Mouse (Mus musculus) limb, embryonic 14.5 days (tissue): ENCODE data around the gene Enthd1. TPM values are rescaled to one million over a fixed set of nuclear protein-coding genes. Genes with fewer than 3 reads are reported as not detected.

Experiments
- ATAC-seq: fragments of 200-750 bp; cut with Nextera tagmentation; 2 replicates; pipeline ENCODE4 v1.8.0; 2017; ENCODE audit warnings: low read depth, moderate number of reproducible peaks, moderate TSS enrichment; ENCODE audit not compliant: low FRiP score
- DNase-seq: peaks from one replicate; pipeline ENCODE4 v3.0.0-alpha.2; 2015; ENCODE audit warnings: low spot score
- H3K27ac ChIP-seq: fragments of 300-500 bp; sonication (generic); replicated peaks from 2 replicates; pipeline ENCODE4 v1.5.1; 2014; ENCODE audit warnings: low read depth, mild to moderate bottlenecking, low read length, moderate library complexity, mixed read lengths
- H3K27me3 ChIP-seq: fragments of 300-500 bp; sonication (generic); 2 replicates; pipeline ENCODE4 v1.6.1; 2014; ENCODE audit warnings: low read length, mixed read lengths; ENCODE audit not compliant: control insufficient read depth, insufficient read depth
- H3K36me3 ChIP-seq: fragments of 300-500 bp; sonication (generic); 2 replicates; pipeline ENCODE4 v1.6.1; 2014; ENCODE audit warnings: mild to moderate bottlenecking, low read length, moderate library complexity, mixed read lengths; ENCODE audit not compliant: control insufficient read depth, insufficient read depth
- H3K4me1 ChIP-seq: fragments of 300-500 bp; sonication (generic); 2 replicates; pipeline ENCODE4 v1.6.1; 2014; ENCODE audit warnings: antibody characterized with exemption, low read length, mixed read lengths; ENCODE audit not compliant: control insufficient read depth, insufficient read depth
- H3K4me2 ChIP-seq: fragments of 300-500 bp; sonication (generic); replicated peaks from 2 replicates; pipeline ENCODE4 v1.6.1; 2014; ENCODE audit warnings: low read depth, mild to moderate bottlenecking, low read length, moderate library complexity; ENCODE audit not compliant: severe bottlenecking
- H3K4me3 ChIP-seq: fragments of 300-500 bp; sonication (generic); replicated peaks from 2 replicates; pipeline ENCODE4 v1.5.1; 2014; ENCODE audit warnings: low read length
- H3K9ac ChIP-seq: fragments of 300-500 bp; sonication (generic); 2 replicates; pipeline ENCODE4 v1.6.1; 2014; ENCODE audit warnings: mild to moderate bottlenecking, low read depth, low read length, moderate library complexity; ENCODE audit not compliant: severe bottlenecking
- H3K9me3 ChIP-seq: fragments of 300-500 bp; sonication (generic); 2 replicates; pipeline ENCODE4 v1.6.1; 2016; ENCODE audit warnings: low read length; ENCODE audit not compliant: control insufficient read depth
- POLR2A ChIP-seq: fragments of 200-500 bp; IDR thresholded peaks from 2 replicates; pipeline ENCODE4 v1.8.0; 2012; ENCODE audit warnings: inconsistent platforms, mild to moderate bottlenecking, moderate library complexity, borderline replicate concordance; ENCODE audit not compliant: insufficient read depth, insufficient read length; ENCODE audit errors: extremely low read depth
- WGBS: fragments of 180-500 bp; shearing (Covaris S2); extraction: QIAGEN DNeasy Blood & Tissue Kit; methylation state at CpG from one replicate; pipeline ENCODE4 v1.1.7; 2014; 5-methylcytosine and 5-hydroxymethylcytosine counted together
- polyA plus RNA-seq, 2 experiments: library from polyadenylated mRNA; depleted of rRNA in 1 of 2; stranded (reverse) in 1 of 2; unstranded in 1 of 2; fragments of >200 nt; fragmentation: Nextera tagmentation in 1 of 2; extraction: Ambion mirVana in 1 of 2; gene quantifications; 2 replicates each; pipeline versions ENCODE4 v1.2.1 to v1.2.3; 2012 to 2014

Gene Enthd1
- polyA plus RNA-seq, 2 experiments, result 0.04 TPM; not detected in 1

DNA sequence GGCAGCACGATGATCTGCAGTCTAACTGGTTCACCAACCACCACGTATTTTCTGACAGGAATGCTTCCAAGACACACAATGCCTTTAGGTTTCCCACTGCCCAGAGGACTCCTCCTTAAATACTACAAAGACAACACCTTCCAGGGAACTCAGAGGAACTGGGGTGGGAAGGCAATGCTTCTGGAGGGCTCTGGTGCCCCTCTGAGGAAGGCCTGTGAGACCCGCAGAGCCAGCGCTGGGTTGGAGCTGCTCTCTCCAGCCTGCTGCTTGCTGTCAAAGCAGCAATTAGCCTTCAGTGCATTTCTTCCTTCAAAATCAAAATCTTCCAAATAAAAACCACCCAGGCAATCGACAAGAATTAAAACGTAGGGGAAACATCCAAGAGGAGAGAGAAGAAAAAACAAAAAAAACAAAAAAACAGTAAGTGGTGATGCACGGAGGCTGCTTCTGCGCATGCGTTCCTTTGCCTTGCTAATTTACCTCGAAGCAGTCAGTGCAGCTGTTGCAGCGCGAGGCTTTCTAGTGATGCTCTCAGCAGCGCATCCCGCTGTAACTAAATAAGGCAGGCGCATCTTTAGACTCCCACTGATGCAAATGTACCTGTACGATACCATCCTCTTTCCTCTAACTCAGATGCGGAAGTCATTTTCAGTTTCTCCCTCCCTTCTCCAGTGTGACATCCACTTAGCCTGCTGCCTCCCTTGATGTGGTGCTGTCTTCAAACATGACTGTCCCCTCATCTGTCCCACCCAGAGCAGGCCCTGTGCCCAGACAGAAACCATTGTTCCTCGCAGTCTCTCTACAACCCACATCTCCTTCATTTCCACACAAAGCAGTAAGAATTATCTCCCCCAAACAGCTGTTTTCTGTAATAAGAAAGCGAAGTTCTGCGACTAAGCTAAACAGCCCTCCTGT, 34.7 kb downstream of the Enthd1 start:
- Histone ChIP-seq H3K4me2 (no peak overlapping the region), H3K27ac (no peak overlapping the region), H3K4me1 (no peaks in the 10 kb centered on the region), H3K4me3 (no peak overlapping the region), H3K36me3 (no peaks in the 10 kb centered on the region), H3K27me3 (no peaks in the 10 kb centered on the region), H3K9ac (no peak overlapping the region), H3K9me3 (no peaks in the 10 kb centered on the region)
- 39% methylated on average over 20 of the region's 20 CpGs for WGBS
- TF ChIP-seq POLR2A, result no peak
- DNase-seq, result no peak
- no peak for ATAC-seq

- ATAC-seq, result 0 out of 2 replicates have a peak, but pooled peaks have one; percentile 63
- no peak for DNase-seq
- Histone ChIP-seq H3K27me3 (no peaks in the 10 kb centered on the region), H3K4me1 (peaks cover 19% of the 10 kb centered on the region), H3K36me3 (no peaks in the 10 kb centered on the region), H3K4me3 (no peak overlapping the region), H3K4me2 (no peak overlapping the region), H3K9me3 (no peaks in the 10 kb centered on the region), H3K27ac (no peak overlapping the region), H3K9ac (no peak overlapping the region)
- 28% methylated on average over 10 of the region's 10 CpGs for WGBS
- no peak for TF ChIP-seq POLR2A
These were observed 43.1 kb downstream of the Enthd1 start for GRCm38 (mm10) chr15:80521661-80522388.

- no peak overlapping the region for H3K4me3 ChIP-seq
- no peak overlapping the region for H3K27ac ChIP-seq
- WGBS, result 95% methylated on average over 5 of the region's 5 CpGs
- no peak overlapping the region for H3K4me2 ChIP-seq
- H3K27me3 ChIP-seq, result no peaks in the 10 kb centered on the region
- no peak for ATAC-seq
- peaks cover 21% of the 10 kb centered on the region for H3K4me1 ChIP-seq
- H3K36me3 ChIP-seq, result no peaks in the 10 kb centered on the region
- H3K9me3 ChIP-seq, result no peaks in the 10 kb centered on the region
- no peak for TF ChIP-seq POLR2A
- DNase-seq, result no peak
- H3K9ac ChIP-seq, result no peak overlapping the region
These were observed 45.0 kb downstream of the Enthd1 start for GRCm38 (mm10) chr15:80519931-80520330.

GRCm38 (mm10) chr15:80518567-80519223, 46.3 kb downstream of the Enthd1 start:
- 88% methylated on average over 12 of the region's 12 CpGs for WGBS
- no peak overlapping the region for H3K27ac ChIP-seq
- peaks cover 21% of the 10 kb centered on the region for H3K4me1 ChIP-seq
- H3K9me3 ChIP-seq, result no peaks in the 10 kb centered on the region
- no peaks in the 10 kb centered on the region for H3K36me3 ChIP-seq
- H3K9ac ChIP-seq, result no peak overlapping the region
- H3K4me2 ChIP-seq, result no peak overlapping the region
- H3K27me3 ChIP-seq, result no peaks in the 10 kb centered on the region
- ATAC-seq (no peak), DNase-seq (no peak)
- no peak for TF ChIP-seq POLR2A
- H3K4me3 ChIP-seq, result no peak overlapping the region

- Histone ChIP-seq H3K4me1 (peaks cover 21% of the 10 kb centered on the region), H3K36me3 (no peaks in the 10 kb centered on the region), H3K4me2 (peak overlapping the region; percentile 28), H3K27ac (no peak overlapping the region), H3K27me3 (no peaks in the 10 kb centered on the region), H3K9me3 (no peaks in the 10 kb centered on the region), H3K4me3 (no peak overlapping the region), H3K9ac (no peak overlapping the region)
- ATAC-seq (peak; percentile 53; the same call in 1 of the 2 replicates), DNase-seq (peak; percentile 38)
- TF ChIP-seq POLR2A, result no peak
- 10% methylated on average over 9 of the region's 9 CpGs for WGBS
These were observed 47.0 kb downstream of the Enthd1 start for GRCm38 (mm10) chr15:80517996-80518395.
